Mouse (Mus musculus) hindlimb bud, embryonic 11.5 days (tissue): ENCODE data around the gene Stard13.
A peak's percentile ranks its signal among the peaks of the same experiment; 100 is the strongest.

Experiments used
- DNase-seq: peaks from one replicate; pipeline ENCODE4 v3.0.0-alpha.2; 2012; ENCODE audit warnings: low read depth, low spot score; ENCODE audit errors: extremely low spot score

The Stard13 gene

GRCm38 (mm10) chr5:151143955-151144354 lies 89.7 kb downstream of the Stard13 start:
- no peak for DNase-seq

GRCm38 (mm10) chr5:151142671-151143601 lies 90.7 kb downstream of the Stard13 start:
- peak; percentile 71 for DNase-seq

- peak; percentile 33 for DNase-seq
Observed at GRCm38 (mm10) chr5:151142241-151142640, 91.4 kb downstream of the Stard13 start.

GRCm38 (mm10) chr5:151137901-151138300 lies 95.7 kb downstream of the Stard13 start:
- no peak for DNase-seq

GRCm38 (mm10) chr5:151137311-151137710 lies 96.3 kb downstream of the Stard13 start:
- DNase-seq: no peak

GRCm38 (mm10) chr5:151135965-151136364 lies 97.7 kb downstream of the Stard13 start:
- DNase-seq: no peak

GRCm38 (mm10) chr5:151135078-151135826 lies 98.4 kb downstream of the Stard13 start:
- no peak for DNase-seq

- no peak for DNase-seq
Observed at GRCm38 (mm10) chr5:151134202-151134601, 99.4 kb downstream of the Stard13 start.

GRCm38 (mm10) chr5:151133744-151134143 lies 99.9 kb downstream of the Stard13 start:
- no peak for DNase-seq

GRCm38 (mm10) chr5:151129762-151130161 lies 103.9 kb downstream of the Stard13 start:
- DNase-seq: no peak

GRCm38 (mm10) chr5:151127298-151127717 lies 106.3 kb downstream of the Stard13 start:
- DNase-seq: no peak

GRCm38 (mm10) chr5:151126608-151127005 lies 107.0 kb downstream of the Stard13 start:
- no peak for DNase-seq

- DNase-seq: no peak
Observed at GRCm38 (mm10) chr5:151125985-151126607, 107.5 kb downstream of the Stard13 start.

GRCm38 (mm10) chr5:151117846-151118245 lies 115.8 kb downstream of the Stard13 start:
- no peak for DNase-seq

- no peak for DNase-seq
Observed at GRCm38 (mm10) chr5:151116192-151116887, 117.3 kb downstream of the Stard13 start.

GRCm38 (mm10) chr5:151112743-151113142 lies 120.9 kb downstream of the Stard13 start:
- no peak for DNase-seq

- DNase-seq: no peak
Observed at GRCm38 (mm10) chr5:151111080-151111871, 122.4 kb downstream of the Stard13 start.

- DNase-seq: no peak
Observed at GRCm38 (mm10) chr5:151110461-151110908, 123.2 kb downstream of the Stard13 start.

- no peak for DNase-seq
Observed at GRCm38 (mm10) chr5:151109822-151110221, 123.8 kb downstream of the Stard13 start.

- no peak for DNase-seq
Observed at GRCm38 (mm10) chr5:151108955-151109354, 124.7 kb downstream of the Stard13 start.
